Mouse (Mus musculus) stomach, postnatal 0 days (tissue): ENCODE measurements around the gene Sh3bgrl.

Experiments used
- CTCF ChIP-seq: IDR thresholded peaks from 2 replicates; pipeline ENCODE4 v1.5.1; 2016; ENCODE audit warnings: antibody characterized with exemption, low read depth, mild to moderate bottlenecking, moderate library complexity
- EP300 ChIP-seq: optimal IDR thresholded peaks from 2 replicates; pipeline ENCODE3; 2016; ENCODE audit warnings: antibody characterized with exemption

GRCm38 (mm10) chrX:109121161-109121560, 26.0 kb downstream of the Sh3bgrl start:
- TF ChIP-seq CTCF = no peak
- no peak for TF ChIP-seq EP300
